Mouse (Mus musculus) CH12.LX (cell line): ENCODE results near the gene Tnik.

Experiments
- CTCF ChIP-seq, 2 experiments: IDR thresholded peaks in 1 of 2; conservative IDR thresholded peaks in 1 of 2; 2 replicates each; pipeline ENCODE4 v1.5.1; 2011 to 2012; ENCODE audit warnings: low read depth in 2 of 2, low read length in 2 of 2, improper control_type of control experiment in 1 of 2, inconsistent platforms in 1 of 2, mild to moderate bottlenecking in 1 of 2, moderate library complexity in 1 of 2
- E2F4 ChIP-seq: IDR thresholded peaks from 2 replicates; pipeline ENCODE4 v1.6.1; 2011; ENCODE audit warnings: low read depth, low read length, improper control_type of control experiment; ENCODE audit not compliant: insufficient replicate concordance
- HCFC1 ChIP-seq: IDR thresholded peaks from 2 replicates; pipeline ENCODE4 v1.6.1; 2012; ENCODE audit warnings: low read depth, mild to moderate bottlenecking, inconsistent platforms, low read length, improper control_type of control experiment
- KAT2A ChIP-seq: IDR thresholded peaks from 2 replicates; pipeline ENCODE4 v1.6.1; 2012; ENCODE audit warnings: low read length, improper control_type of control experiment, inconsistent platforms; ENCODE audit not compliant: insufficient replicate concordance
- MAFK ChIP-seq: IDR thresholded peaks from 2 replicates; pipeline ENCODE4 v1.6.1; 2011; ENCODE audit warnings: low read length, improper control_type of control experiment; ENCODE audit not compliant: insufficient replicate concordance
- MEF2A ChIP-seq: IDR thresholded peaks from 2 replicates; pipeline ENCODE4 v1.6.1; 2014; ENCODE audit warnings: low read depth, mild to moderate bottlenecking, inconsistent platforms, low read length, improper control_type of control experiment, borderline replicate concordance
- MYC ChIP-seq: IDR thresholded peaks from 2 replicates; pipeline ENCODE4 v1.6.1; 2011; ENCODE audit warnings: low read depth, mild to moderate bottlenecking, improper control_type of control experiment, low read length
- NRF1 ChIP-seq: IDR thresholded peaks from 2 replicates; pipeline ENCODE4 v1.6.1; 2014; ENCODE audit warnings: low read depth, mild to moderate bottlenecking, inconsistent platforms, low read length, improper control_type of control experiment, moderate library complexity
- PAX5 ChIP-seq: IDR thresholded peaks from 2 replicates; pipeline ENCODE4 v1.6.1; 2012; ENCODE audit warnings: low read length, inconsistent platforms, mixed read lengths
- POLR2A ChIP-seq: IDR thresholded peaks from 2 replicates; pipeline ENCODE4 v1.6.1; 2011; ENCODE audit warnings: low read depth, mild to moderate bottlenecking, improper control_type of control experiment, low read length
- RAD21 ChIP-seq: IDR thresholded peaks from 2 replicates; pipeline ENCODE4 v1.6.1; 2011; ENCODE audit warnings: low read depth, mild to moderate bottlenecking, low read length, improper control_type of control experiment, moderate library complexity
- TBP ChIP-seq: conservative IDR thresholded peaks from 2 replicates; pipeline ENCODE4 v1.6.1; 2011; ENCODE audit warnings: low read depth, low read length, improper control_type of control experiment
- ZNF384 ChIP-seq: IDR thresholded peaks from 2 replicates; pipeline ENCODE4 v1.6.1; 2012; ENCODE audit warnings: low read depth, low read length, improper control_type of control experiment, inconsistent platforms

GRCm38 (mm10) chr3:28658349-28658748 lies 395.3 kb downstream of the Tnik start:
- no peak for TF ChIP-seq MAFK
- TF ChIP-seq PAX5: no peak
- no peak for TF ChIP-seq KAT2A
- TF ChIP-seq POLR2A: no peak
- no peak for TF ChIP-seq TBP
- no peak for TF ChIP-seq ZNF384
- no peak for TF ChIP-seq HCFC1
- no peak for TF ChIP-seq MEF2A
- TF ChIP-seq RAD21: no peak
- TF ChIP-seq CTCF (conservative IDR thresholded peaks at IDR 0.05 in 1 of 2, IDR thresholded peaks at IDR 0.05 in 1 of 2; ENCODE audit: low read depth in 2 of 2, low read length in 2 of 2): no peak
- no peak for TF ChIP-seq E2F4
- no peak for TF ChIP-seq MYC
- TF ChIP-seq NRF1: no peak
